Mouse (Mus musculus): Measurements from ENCODE around the gene Lrrc27.

DNA sequence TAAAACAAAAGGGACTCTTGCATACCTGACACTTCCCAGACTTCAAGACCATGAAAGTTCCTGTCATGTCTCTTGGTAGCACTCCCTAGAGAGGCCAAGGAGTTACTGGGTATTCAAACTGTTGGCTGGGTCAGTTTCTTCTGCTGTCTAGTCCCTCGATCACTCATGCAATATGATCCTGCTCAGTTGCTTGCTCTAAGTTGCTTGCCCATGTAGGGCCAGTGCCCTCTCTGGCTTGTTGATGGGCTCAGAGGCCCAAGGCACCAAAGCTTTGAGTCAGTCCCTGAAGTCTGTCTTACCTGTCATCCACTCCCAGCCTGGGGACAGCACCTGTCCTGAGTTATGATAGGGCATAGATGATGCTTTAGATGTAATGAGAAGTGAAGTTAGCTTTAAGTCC lies 58.0 kb downstream of the Lrrc27 start:
- no peak for TF ChIP-seq CTCF (IDR thresholded peaks at IDR 0.05; ENCODE audit: control insufficient read depth, insufficient read depth, low read length)
- no peak for TF ChIP-seq POLR2A (IDR thresholded peaks at IDR 0.05; ENCODE audit: borderline replicate concordance, control insufficient read depth, low read depth, low read length)

Data from bone marrow, adult 2 months (tissue).